Mouse (Mus musculus) skeletal muscle tissue, postnatal 0 days (tissue): Measurements from ENCODE around the gene Nppb. TPM values are rescaled to one million over a fixed set of nuclear protein-coding genes. Genes with fewer than 3 reads are reported as not detected.

Experiments used
- polyA plus RNA-seq: library from polyadenylated mRNA; unstranded; fragments of >200 nt; fragmentation: Nextera tagmentation; extraction: Ambion mirVana; gene quantifications from 2 replicates; pipeline ENCODE4 v1.2.1, GENCODE M21; 2015

Gene Nppb
- polyA plus RNA-seq = 0.26 TPM in 1 of 2 replicates, not detected in the other

GRCm38 (mm10) chr4:147985205-147986132 lies at the start of gene Nppb:
TSS of gene Nppb (plus strand) at chr4:147985788.

DNA sequence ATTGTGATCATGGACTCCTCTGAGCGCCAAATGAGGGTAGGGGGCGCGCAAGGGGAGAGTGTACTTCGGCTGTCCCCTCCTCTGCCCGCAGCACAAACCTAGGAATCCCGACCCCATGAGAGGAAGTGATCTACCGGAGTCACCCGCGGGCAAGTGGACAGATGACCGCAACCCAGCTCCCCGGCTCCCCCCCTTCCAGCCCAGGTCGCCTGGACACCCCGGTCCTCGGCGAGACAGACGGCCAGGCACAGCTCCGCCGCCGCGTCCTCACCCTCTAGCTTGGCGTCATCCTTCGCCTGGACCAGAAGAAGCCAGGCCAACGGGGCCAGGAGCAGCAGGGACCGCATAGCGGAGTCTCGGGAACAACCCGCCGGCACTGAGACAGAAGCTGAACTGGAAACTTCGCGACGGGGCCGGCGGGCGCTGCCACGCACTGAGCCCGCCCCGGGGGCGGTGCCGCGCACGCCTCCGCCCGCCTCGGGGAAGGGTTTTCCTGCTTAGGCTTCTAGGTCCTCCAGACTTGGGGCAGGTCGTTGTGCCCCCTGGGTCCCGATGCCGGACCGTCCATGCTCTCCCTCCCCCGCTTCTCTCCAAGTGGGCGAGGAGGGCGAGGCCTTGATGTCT lies 49.1 kb upstream of the Nppb start, which contains the start of gene Plod1:
TSS of gene Plod1 (minus strand) at position 437 of the 624 bp plus-strand sequence.

DNA sequence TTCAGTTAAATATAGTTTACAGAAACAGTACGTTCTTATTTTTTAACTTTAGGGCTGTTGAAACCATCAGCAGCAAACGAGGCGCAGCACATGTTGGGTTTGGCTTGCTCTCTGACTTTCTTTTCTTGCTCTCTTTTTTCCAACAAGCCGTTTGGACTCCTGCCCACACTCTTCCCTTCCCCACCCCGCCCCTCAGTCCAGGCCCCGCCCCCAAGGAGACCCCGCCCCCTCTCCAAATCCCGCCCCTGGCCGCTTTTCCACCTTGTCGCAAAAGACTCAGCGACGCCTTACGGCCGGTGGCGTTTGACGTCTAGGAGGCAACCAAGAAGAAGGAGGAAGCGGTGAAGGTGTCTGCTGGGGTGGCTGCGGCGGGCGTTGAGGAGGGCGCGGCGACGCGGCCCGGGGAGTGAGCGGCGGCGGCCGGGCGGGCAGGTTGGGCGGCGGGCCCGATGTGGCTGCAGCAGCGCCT lies 45.0 kb upstream of the Nppb start, which contains the start of gene 2510039O18Rik:
TSS of gene 2510039O18Rik (plus strand) at position 320 of the 469 bp plus-strand sequence.

GRCm38 (mm10) chr4:148000202-148000772 lies 14.7 kb downstream of the Nppb start, which contains the start of gene Nppa:
TSS of gene Nppa (plus strand) at chr4:148000722.

Other genes starting within 250 kb of the Nppb start
- 3.8 and 4.1 TPM in 2 replicates for gene Zfp984, start 176.0 kb upstream of the Nppb start, polyA plus RNA-seq
- gene Zfp933, start 137.4 kb upstream of the Nppb start, polyA plus RNA-seq = 3.1 and 3.8 TPM in 2 replicates
- 11.6 and 14.5 TPM in 2 replicates for gene Miip, start 117.0 kb upstream of the Nppb start, polyA plus RNA-seq
- 1.9 and 2.0 TPM in 2 replicates for gene Fv1, start 116.8 kb upstream of the Nppb start, polyA plus RNA-seq
- gene Mfn2, start 81.1 kb upstream of the Nppb start, polyA plus RNA-seq = 97.8 and 104 TPM in 2 replicates
- 41.6 and 45.5 TPM in 2 replicates for gene Plod1, start 49.0 kb upstream of the Nppb start, polyA plus RNA-seq
- 10.1 and 13.6 TPM in 2 replicates for gene 2510039O18Rik, start 44.9 kb upstream of the Nppb start, polyA plus RNA-seq
- 0.22 and 1.4 TPM in 2 replicates for gene Nppa, start 14.9 kb downstream of the Nppb start, polyA plus RNA-seq
- gene Clcn6, start 53.0 kb downstream of the Nppb start, polyA plus RNA-seq = 3.4 and 3.5 TPM in 2 replicates
- gene Mthfr, start 53.3 kb downstream of the Nppb start, polyA plus RNA-seq = 13.2 and 14.2 TPM in 2 replicates
- 18.8 and 22.3 TPM in 2 replicates for gene Agtrap, start 102.2 kb downstream of the Nppb start, polyA plus RNA-seq
- 26.0 and 26.7 TPM in 2 replicates for gene Mad2l2, start 144.6 kb downstream of the Nppb start, polyA plus RNA-seq
- 0.03 and 0.04 TPM in 2 replicates for gene Draxin, start 144.9 kb downstream of the Nppb start, polyA plus RNA-seq
- 31.6 and 32.0 TPM in 2 replicates for gene Fbxo6, start 166.4 kb downstream of the Nppb start, polyA plus RNA-seq
- gene Fbxo44, start 174.7 kb downstream of the Nppb start, polyA plus RNA-seq = 0.54 and 0.95 TPM in 2 replicates
- 0.12 and 0.17 TPM in 2 replicates for gene Fbxo2, start 174.8 kb downstream of the Nppb start, polyA plus RNA-seq